Mouse (Mus musculus) CD4-positive, CD25-positive, alpha-beta regulatory T cell (primary cell): ENCODE results near the gene Rnf222. TPM values are rescaled to one million over a fixed set of nuclear protein-coding genes. Genes with fewer than 3 reads are reported as not detected.

Experiments
- polyA plus RNA-seq: library from polyadenylated mRNA; unstranded; fragments of 100-300 nt; shearing (Covaris generic); gene quantifications from one replicate; pipeline ENCODE4 v1.2.1, GENCODE M21; 2017

The Rnf222 gene
- polyA plus RNA-seq, result not detected

DNA sequence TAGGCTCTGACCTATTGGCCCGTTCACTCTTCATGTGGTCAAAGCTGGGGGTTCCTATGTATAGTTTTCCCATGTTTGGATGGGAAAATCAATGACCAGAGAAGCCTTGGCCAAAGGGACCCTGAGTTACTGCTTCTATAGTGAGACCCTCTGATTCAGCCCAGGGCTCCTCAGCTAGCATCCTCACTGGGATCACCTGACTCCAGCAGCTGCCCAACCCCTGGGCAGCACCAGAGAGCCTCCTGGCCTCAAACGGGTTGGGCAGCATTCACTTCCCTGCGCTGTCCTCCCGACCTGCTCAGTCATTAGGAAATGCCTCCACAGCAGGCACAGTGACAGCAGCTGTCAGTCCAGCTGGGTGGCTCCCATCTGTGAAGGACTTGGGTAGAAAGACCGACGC lies at the start of gene Rnf222:
TSS of gene Rnf222 (plus strand) at position 301 of the 400 bp plus-strand sequence.

DNA sequence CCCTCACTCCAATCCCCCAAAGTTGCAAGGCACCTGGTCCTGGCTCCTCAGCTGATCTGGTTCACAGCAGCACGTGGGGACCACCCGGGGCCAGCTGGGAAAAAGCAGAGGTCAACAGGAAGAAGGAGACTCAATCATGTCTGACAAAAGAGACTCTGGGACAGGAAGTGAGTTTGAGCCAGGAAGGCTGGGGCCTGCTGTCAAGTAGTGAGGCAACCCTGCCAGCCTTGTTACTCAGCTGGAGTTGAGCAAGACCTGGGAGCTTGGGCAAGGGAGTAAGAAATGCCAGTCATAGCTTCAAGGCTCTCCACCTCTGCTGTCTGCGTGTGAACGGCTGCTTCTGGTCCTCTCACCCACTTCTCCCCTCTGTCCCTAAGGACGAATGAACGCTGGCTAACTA lies 16.6 kb upstream of the Rnf222 start, which contains the start of gene Ndel1:
TSS of gene Ndel1 (minus strand) at position 111 of the 400 bp plus-strand sequence.

DNA sequence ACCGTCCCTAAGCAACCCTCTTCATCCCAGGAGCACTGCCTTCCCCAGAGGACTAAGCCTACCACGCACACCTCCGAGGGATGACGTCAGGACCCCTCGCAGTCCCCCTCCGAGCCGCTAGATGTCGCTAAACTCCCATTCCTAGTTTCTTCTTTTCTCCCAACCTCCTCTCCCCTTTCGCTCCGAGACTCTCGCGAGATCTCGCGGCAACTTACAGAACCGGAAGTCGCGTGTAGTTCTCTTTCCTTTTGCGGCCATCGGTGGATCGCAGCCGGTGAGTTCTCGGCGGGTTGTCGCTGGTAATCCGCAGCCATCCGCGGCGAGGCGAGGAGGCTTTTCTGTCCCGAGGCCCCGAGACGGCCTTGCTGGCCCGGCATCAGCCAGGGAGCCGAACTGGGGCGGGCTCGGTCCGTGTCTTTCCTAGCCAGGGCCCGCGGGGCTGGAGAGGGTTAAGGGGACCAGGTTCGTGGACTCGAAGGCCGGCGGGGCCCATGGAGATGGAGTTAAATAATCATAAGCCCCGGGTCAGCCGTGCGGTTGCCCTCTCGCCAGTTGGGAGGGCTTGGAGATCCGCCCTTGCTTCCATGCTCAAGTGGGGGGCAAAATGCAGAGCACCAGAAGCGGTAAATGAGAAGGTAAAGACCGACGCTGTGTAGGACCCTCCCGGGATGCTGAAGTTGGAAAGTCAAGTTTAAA lies 13.1 kb downstream of the Rnf222 start, which contains the start of gene Rpl26:
TSS of gene Rpl26 (plus strand) at position 233 of the 696 bp plus-strand sequence.

DNA sequence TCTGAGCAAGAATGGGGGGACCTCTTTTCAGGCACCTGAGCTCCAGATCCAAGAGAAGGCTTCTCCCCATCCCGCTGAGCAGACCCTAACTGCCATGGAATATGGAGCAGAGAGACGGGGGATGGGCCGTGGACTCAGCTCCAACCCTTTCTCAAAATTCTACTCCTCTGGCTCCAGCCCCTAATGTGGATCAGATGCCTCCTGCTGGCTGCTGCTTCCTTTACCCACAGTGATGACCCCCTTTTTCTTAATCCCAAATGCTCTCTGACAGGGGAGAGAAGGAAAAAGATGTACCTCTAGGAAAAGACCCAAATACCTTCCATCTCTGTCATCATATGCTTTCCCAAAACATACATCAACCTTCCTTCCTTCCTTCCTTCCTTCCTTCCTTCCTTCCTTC lies 38.6 kb downstream of the Rnf222 start, which contains the start of gene Odf4:
TSS of gene Odf4 (minus strand) at position 101 of the 400 bp plus-strand sequence.

Other genes starting within 250 kb of the Rnf222 start
- 2.5 TPM for gene Myh10, start 197.0 kb upstream of the Rnf222 start, polyA plus RNA-seq
- gene Ndel1, start 16.7 kb upstream of the Rnf222 start, polyA plus RNA-seq, result 61.1 TPM
- 809 TPM for gene Rpl26, start 13.0 kb downstream of the Rnf222 start, polyA plus RNA-seq
- gene Odf4, start 38.5 kb downstream of the Rnf222 start, polyA plus RNA-seq, result not detected
- 0.17 TPM for gene Arhgef15, start 68.9 kb downstream of the Rnf222 start, polyA plus RNA-seq
- 9.9 TPM for gene Slc25a35, start 79.6 kb downstream of the Rnf222 start, polyA plus RNA-seq
- 37.1 TPM for gene Rangrf, start 86.6 kb downstream of the Rnf222 start, polyA plus RNA-seq
- 3.8 TPM for gene Pfas, start 119.9 kb downstream of the Rnf222 start, polyA plus RNA-seq
- 23.1 TPM for gene Ctc1, start 127.4 kb downstream of the Rnf222 start, polyA plus RNA-seq
- 4.2 TPM for gene Aurkb, start 157.1 kb downstream of the Rnf222 start, polyA plus RNA-seq
- gene Borcs6, start 171.2 kb downstream of the Rnf222 start, polyA plus RNA-seq, result 7.2 TPM
- 1.7 TPM for gene Tmem107, start 182.3 kb downstream of the Rnf222 start, polyA plus RNA-seq
- gene Vamp2, start 199.9 kb downstream of the Rnf222 start, polyA plus RNA-seq, result 139 TPM
- gene Per1, start 206.7 kb downstream of the Rnf222 start, polyA plus RNA-seq, result 8.9 TPM
- gene Hes7, start 231.9 kb downstream of the Rnf222 start, polyA plus RNA-seq, result not detected
- not detected for gene 9130213A22Rik, start 234.0 kb downstream of the Rnf222 start, polyA plus RNA-seq
- 0.08 TPM for gene Aloxe3, start 237.3 kb downstream of the Rnf222 start, polyA plus RNA-seq